Mouse (Mus musculus): Measurements from ENCODE around the gene Col6a6. TPM values are rescaled to one million over a fixed set of nuclear protein-coding genes. Genes with fewer than 3 reads are reported as not detected.
A peak's percentile ranks its signal among the peaks of the same experiment; 100 is the strongest.

Gene Col6a6
- polyA plus RNA-seq, 1 experiment from 2014 or later: 0.05 TPM

DNA sequence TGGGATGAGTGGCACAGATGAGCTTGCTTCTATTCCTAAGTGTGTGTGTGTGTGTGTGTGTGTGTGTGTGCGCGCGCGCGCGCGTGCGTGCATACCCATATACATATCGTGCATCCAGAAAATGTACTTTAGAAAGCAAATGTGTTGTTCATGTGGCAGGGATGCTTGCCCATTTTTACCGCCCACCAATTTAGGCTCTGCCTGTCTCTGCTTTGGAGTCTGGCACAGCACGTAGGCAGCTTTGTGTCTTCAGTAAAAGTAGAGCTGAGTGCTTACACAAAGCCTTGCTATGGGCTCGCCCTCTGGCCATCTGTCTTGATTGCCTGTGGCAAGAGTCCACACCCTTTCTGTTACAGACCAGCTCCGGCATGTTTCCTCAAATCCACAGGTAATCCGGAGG, 135.5 kb downstream of the Col6a6 start:
- no peak for ATAC-seq (replicated peaks)
- H3K27ac ChIP-seq (replicated peaks): peak overlapping the region; percentile 34
- WGBS: 86% methylated on average over 14 of the region's 14 CpGs

DNA sequence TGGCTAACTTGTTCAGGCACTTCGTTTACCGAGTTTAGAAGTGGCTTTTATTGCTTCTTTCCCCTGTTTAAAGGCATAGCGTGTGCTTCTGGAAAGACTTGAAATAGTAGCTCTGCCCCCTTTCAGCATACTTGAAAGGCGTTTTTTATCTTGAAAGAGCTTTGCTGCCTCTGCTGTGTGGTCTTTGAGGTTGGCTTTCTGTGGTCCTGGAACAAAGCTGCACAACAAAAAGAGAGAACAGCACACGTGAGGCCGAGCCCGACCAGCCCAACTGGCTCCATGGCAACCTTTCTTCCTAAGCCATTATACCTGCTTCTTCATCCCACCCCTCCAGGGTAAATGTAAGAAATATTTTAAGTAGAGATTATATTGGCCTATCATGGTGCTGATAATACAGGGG, 138.5 kb downstream of the Col6a6 start:
- ATAC-seq (replicated peaks): no peak
- H3K27ac ChIP-seq (replicated peaks): no peak overlapping the region
- peaks cover 36% of the 10 kb centered on the region for H3K36me3 ChIP-seq
- no peaks in the 10 kb centered on the region for H3K4me1 ChIP-seq
- H3K27me3 ChIP-seq: no peaks in the 10 kb centered on the region
- WGBS: 15% methylated on average over 7 of the region's 7 CpGs
- no peak overlapping the region for H3K4me2 ChIP-seq (replicated peaks)
- H3K4me3 ChIP-seq: no peak overlapping the region
- H3K9me3 ChIP-seq: no peaks in the 10 kb centered on the region
- H3K9ac ChIP-seq (replicated peaks): no peak overlapping the region

More for the DNA sequence above, 135.5 kb downstream of the Col6a6 start:
- H3K4me3 ChIP-seq: no peak overlapping the region
- H3K9me3 ChIP-seq: no peaks in the 10 kb centered on the region
- H3K9ac ChIP-seq (replicated peaks): no peak overlapping the region
- no peaks in the 10 kb centered on the region for H3K4me1 ChIP-seq
- no peaks in the 10 kb centered on the region for H3K27me3 ChIP-seq
- no peak overlapping the region for H3K4me2 ChIP-seq (replicated peaks)
- H3K36me3 ChIP-seq: peaks cover 13% of the 10 kb centered on the region

GRCm38 (mm10) chr9:105684549-105685165, 143.3 kb downstream of the Col6a6 start:
- Histone ChIP-seq H3K4me2 (replicated peaks) (no peak overlapping the region), H3K9ac (replicated peaks) (no peak overlapping the region), H3K27me3 (no peaks in the 10 kb centered on the region), H3K27ac (replicated peaks) (no peak overlapping the region), H3K4me1 (peaks cover 4% of the 10 kb centered on the region), H3K4me3 (no peak overlapping the region), H3K9me3 (no peaks in the 10 kb centered on the region), H3K36me3 (peaks cover 42% of the 10 kb centered on the region)
- no peak for ATAC-seq (replicated peaks)
- 87% methylated on average over 13 of the region's 13 CpGs for WGBS

GRCm38 (mm10) chr9:105681386-105681785, 146.6 kb downstream of the Col6a6 start:
- H3K9ac ChIP-seq (replicated peaks): no peak overlapping the region
- H3K27me3 ChIP-seq: no peaks in the 10 kb centered on the region
- WGBS: 41% methylated on average over 7 of the region's 7 CpGs
- H3K27ac ChIP-seq (replicated peaks): peak overlapping the region; percentile 79
- peaks cover 38% of the 10 kb centered on the region; the same call in 1 of the 2 replicates for H3K36me3 ChIP-seq
- ATAC-seq (replicated peaks): peak; percentile 87
- H3K4me2 ChIP-seq (replicated peaks): no peak overlapping the region
- H3K4me3 ChIP-seq: no peak overlapping the region
- H3K9me3 ChIP-seq: no peaks in the 10 kb centered on the region
- H3K4me1 ChIP-seq: peaks cover 4% of the 10 kb centered on the region

DNA sequence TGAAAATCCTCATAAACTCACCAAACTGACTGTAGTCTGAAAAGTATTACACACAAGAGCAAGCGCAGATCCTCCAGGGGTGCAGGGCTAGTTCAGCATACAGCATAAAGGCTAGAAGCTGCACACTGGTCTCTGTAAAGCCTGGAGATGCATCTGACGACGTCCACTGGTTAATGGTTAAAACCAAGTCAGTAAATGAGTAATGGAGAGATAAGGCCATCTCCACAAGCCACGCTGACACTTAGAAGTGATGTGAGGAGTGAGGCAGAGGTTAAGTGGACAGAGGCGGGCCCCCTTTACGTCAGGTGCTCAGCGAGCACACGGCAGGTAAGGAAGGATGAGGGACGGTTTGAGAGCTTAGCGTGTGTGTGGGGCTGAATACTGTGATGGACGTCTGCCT, 152.0 kb downstream of the Col6a6 start:
- Histone ChIP-seq H3K4me1 (peaks cover under 1% of the 10 kb centered on the region), H3K36me3 (peaks cover 41% of the 10 kb centered on the region), H3K27ac (replicated peaks) (no peak overlapping the region), H3K27me3 (no peaks in the 10 kb centered on the region), H3K9me3 (no peaks in the 10 kb centered on the region), H3K4me3 (no peak overlapping the region), H3K9ac (replicated peaks) (no peak overlapping the region), H3K4me2 (replicated peaks) (no peak overlapping the region)
- ATAC-seq (replicated peaks): no peak
- 93% methylated on average over 11 of the region's 11 CpGs for WGBS

DNA sequence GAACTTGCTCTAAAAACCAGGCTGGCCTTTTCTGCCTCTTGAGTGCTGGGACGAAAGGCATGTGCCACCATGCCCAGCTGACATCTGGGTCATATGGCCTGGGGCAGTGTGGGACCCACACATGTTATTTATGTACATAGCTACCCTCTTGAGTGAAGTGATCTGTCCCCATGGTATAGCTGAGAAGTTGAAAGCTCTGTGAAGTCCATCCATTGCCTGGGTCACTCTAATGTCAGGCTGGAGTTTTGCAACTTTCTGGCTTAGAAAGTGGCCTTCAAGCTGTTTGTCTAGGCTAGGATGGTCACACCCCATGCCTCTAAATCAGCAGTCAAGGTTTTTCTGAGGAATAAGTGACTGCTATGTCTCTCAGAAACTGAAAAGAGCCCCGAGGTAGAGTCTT, 155.9 kb downstream of the Col6a6 start:
- 90% methylated on average over 2 of the region's 2 CpGs for WGBS
- H3K4me2 ChIP-seq (replicated peaks): no peak overlapping the region
- H3K27me3 ChIP-seq: no peaks in the 10 kb centered on the region
- peaks cover 51% of the 10 kb centered on the region for H3K36me3 ChIP-seq
- no peak for ATAC-seq (replicated peaks)
- H3K4me3 ChIP-seq: no peak overlapping the region
- H3K4me1 ChIP-seq: no peaks in the 10 kb centered on the region
- H3K9ac ChIP-seq (replicated peaks): no peak overlapping the region
- no peak overlapping the region for H3K27ac ChIP-seq (replicated peaks)
- H3K9me3 ChIP-seq: no peaks in the 10 kb centered on the region

GRCm38 (mm10) chr9:105670916-105671315, 157.0 kb downstream of the Col6a6 start:
- H3K27ac ChIP-seq (replicated peaks): no peak overlapping the region
- no peaks in the 10 kb centered on the region for H3K4me1 ChIP-seq
- H3K27me3 ChIP-seq: no peaks in the 10 kb centered on the region
- no peak for ATAC-seq (replicated peaks)
- WGBS: 95% methylated on average over 4 of the region's 4 CpGs
- no peaks in the 10 kb centered on the region for H3K9me3 ChIP-seq
- H3K36me3 ChIP-seq: peaks cover 47% of the 10 kb centered on the region
- no peak overlapping the region for H3K4me2 ChIP-seq (replicated peaks)
- no peak overlapping the region for H3K9ac ChIP-seq (replicated peaks)
- H3K4me3 ChIP-seq: no peak overlapping the region

GRCm38 (mm10) chr9:105665269-105665668, 162.7 kb downstream of the Col6a6 start:
- H3K27me3 ChIP-seq: no peaks in the 10 kb centered on the region
- no peak for ATAC-seq (replicated peaks)
- no peak overlapping the region for H3K4me2 ChIP-seq (replicated peaks)
- H3K4me1 ChIP-seq: no peaks in the 10 kb centered on the region
- no peak overlapping the region for H3K27ac ChIP-seq (replicated peaks)
- H3K36me3 ChIP-seq: peaks cover 55% of the 10 kb centered on the region
- H3K9me3 ChIP-seq: no peaks in the 10 kb centered on the region
- 87% methylated on average over 7 of the region's 7 CpGs for WGBS
- no peak overlapping the region for H3K9ac ChIP-seq (replicated peaks)
- H3K4me3 ChIP-seq: no peak overlapping the region

GRCm38 (mm10) chr9:105659877-105660276, 168.1 kb downstream of the Col6a6 start:
- Histone ChIP-seq H3K9me3 (no peaks in the 10 kb centered on the region), H3K4me2 (replicated peaks) (no peak overlapping the region), H3K36me3 (peaks cover 33% of the 10 kb centered on the region), H3K27me3 (no peaks in the 10 kb centered on the region), H3K4me3 (no peak overlapping the region), H3K27ac (replicated peaks) (peak overlapping the region; percentile 52; the same call in 1 of the 2 replicates), H3K4me1 (no peaks in the 10 kb centered on the region), H3K9ac (replicated peaks) (no peak overlapping the region)
- ATAC-seq (replicated peaks): 0 out of 2 replicates have a peak, but pooled peaks have one; percentile 32
- 85% methylated on average over 6 of the region's 6 CpGs for WGBS

DNA sequence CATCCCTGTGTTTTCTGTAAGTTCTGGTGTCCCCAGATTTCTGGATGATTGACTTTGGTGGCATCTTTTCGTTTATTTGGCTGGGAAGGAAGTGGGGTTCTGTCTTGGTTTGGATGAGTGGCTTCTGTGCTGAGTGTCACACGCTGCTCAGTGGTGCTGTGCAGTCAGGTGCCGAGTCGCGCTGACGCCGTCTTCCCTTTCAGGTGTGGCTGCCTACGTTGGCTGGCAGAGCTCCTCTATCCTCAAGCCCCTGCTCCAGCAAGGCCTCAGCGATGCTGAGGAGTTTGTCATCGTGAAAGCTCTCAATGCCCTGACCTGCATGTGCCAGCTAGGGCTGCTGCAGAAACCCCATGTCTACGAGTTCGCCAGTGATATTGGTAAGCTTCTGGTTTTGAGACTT, 169.7 kb downstream of the Col6a6 start:
- H3K4me3 ChIP-seq: no peak overlapping the region

GRCm38 (mm10) chr9:105656189-105656588, 171.8 kb downstream of the Col6a6 start:
- Histone ChIP-seq H3K4me2 (replicated peaks) (no peak overlapping the region), H3K9ac (replicated peaks) (no peak overlapping the region), H3K36me3 (peaks cover 30% of the 10 kb centered on the region), H3K27ac (replicated peaks) (no peak overlapping the region), H3K9me3 (no peaks in the 10 kb centered on the region), H3K27me3 (no peaks in the 10 kb centered on the region), H3K4me1 (no peaks in the 10 kb centered on the region), H3K4me3 (no peak overlapping the region)
- ATAC-seq (replicated peaks): no peak
- 82% methylated on average over 2 of the region's 2 CpGs for WGBS

More for the DNA sequence above, 169.7 kb downstream of the Col6a6 start:
- Histone ChIP-seq H3K9me3 (no peaks in the 10 kb centered on the region), H3K27me3 (no peaks in the 10 kb centered on the region), H3K27ac (replicated peaks) (no peak overlapping the region), H3K36me3 (peaks cover 31% of the 10 kb centered on the region), H3K4me1 (no peaks in the 10 kb centered on the region), H3K9ac (replicated peaks) (no peak overlapping the region), H3K4me2 (replicated peaks) (no peak overlapping the region)
- WGBS: 95% methylated on average over 12 of the region's 12 CpGs
- no peak for ATAC-seq (replicated peaks)

GRCm38 (mm10) chr9:105642460-105643371, 185.2 kb downstream of the Col6a6 start, which contains the start of gene Pik3r4:
Gene Pik3r4, plus strand, starts transcription at chr9:105642978.
- Histone ChIP-seq H3K4me1 (peaks cover 18% of the 10 kb centered on the region), H3K36me3 (peaks cover 3% of the 10 kb centered on the region; the same call in 1 of the 2 replicates), H3K4me2 (replicated peaks) (peak within 1 kb of the TSS; percentile 68), H3K4me3 (peak within 1 kb of the TSS; percentile 87), H3K9me3 (no peaks in the 10 kb centered on the region), H3K27me3 (no peaks in the 10 kb centered on the region), H3K9ac (replicated peaks) (peak within 1 kb of the TSS; percentile 88), H3K27ac (replicated peaks) (peak within 1 kb of the TSS; percentile 61; the same call in 1 of the 2 replicates)
- WGBS: 6% methylated on average over 37 of the region's 37 CpGs
- ATAC-seq (replicated peaks): peak; percentile 97

Measured in forebrain, embryonic 15.5 days (tissue).